Mouse (Mus musculus) gastrocnemius, postnatal 10 days (tissue): ENCODE results near the gene Dcaf4. TPM values are rescaled to one million over a fixed set of nuclear protein-coding genes. Genes with fewer than 3 reads are reported as not detected.

Experiments
- DNase-seq: peaks from one replicate; pipeline ENCODE4 v3.0.0; 2021; ENCODE audit warnings: mixed read lengths
- total RNA-seq, 2 experiments: library from RNA; stranded (reverse); gene quantifications; 2 replicates each; pipeline ENCODE4 v1.2.3; 2021

Dcaf4 gene
- total RNA-seq, 2 experiments from 2014 or later = 26.1 to 26.5 TPM

- DNase-seq = no peak
Measured at GRCm38 (mm10) chr12:83544791-83545190, 24.5 kb downstream of the Dcaf4 start.

- DNase-seq = no peak
Measured at GRCm38 (mm10) chr12:83551305-83551704, 31.0 kb downstream of the Dcaf4 start.

DNA sequence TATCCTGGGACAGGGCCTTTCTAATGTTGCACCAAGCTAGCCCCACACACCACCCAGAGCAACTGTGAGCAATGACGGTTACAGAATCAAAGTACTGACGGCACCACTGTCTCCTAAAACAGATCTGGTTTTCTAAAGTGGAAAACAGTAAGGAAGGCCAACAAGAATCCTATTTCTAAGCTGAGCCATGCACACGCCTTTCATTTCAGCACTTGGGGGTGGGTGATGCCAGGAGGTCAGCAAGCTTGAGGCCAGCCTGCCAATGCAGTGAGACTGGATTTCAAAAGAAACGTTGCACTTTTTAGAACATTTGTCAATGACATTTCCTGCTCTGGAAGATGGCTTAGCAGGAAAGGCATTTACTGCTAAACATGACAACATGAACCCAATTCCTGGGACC is 33.5 kb downstream of the Dcaf4 start:
- DNase-seq = no peak

DNA sequence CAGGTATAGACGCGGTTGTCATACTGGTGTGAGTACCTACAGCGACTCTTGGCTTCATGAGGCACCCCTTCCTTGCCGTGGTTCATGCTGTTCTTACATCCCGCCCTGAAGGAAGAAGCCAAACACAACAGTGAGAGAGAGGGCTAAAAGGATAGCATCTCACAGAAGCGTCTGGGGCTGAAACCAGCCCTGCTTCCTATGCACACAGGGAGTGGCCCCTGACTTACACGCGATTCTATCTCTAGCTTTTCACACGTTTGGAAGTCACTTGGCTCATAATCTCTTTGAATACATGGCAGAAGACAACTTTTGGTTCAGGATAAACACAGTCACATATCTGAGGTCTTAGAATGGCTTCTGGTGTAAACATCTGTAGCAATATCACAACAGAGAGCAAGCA is 35.3 kb downstream of the Dcaf4 start:
- no peak for DNase-seq

GRCm38 (mm10) chr12:83558496-83558895 is 38.2 kb downstream of the Dcaf4 start:
- DNase-seq = no peak

DNA sequence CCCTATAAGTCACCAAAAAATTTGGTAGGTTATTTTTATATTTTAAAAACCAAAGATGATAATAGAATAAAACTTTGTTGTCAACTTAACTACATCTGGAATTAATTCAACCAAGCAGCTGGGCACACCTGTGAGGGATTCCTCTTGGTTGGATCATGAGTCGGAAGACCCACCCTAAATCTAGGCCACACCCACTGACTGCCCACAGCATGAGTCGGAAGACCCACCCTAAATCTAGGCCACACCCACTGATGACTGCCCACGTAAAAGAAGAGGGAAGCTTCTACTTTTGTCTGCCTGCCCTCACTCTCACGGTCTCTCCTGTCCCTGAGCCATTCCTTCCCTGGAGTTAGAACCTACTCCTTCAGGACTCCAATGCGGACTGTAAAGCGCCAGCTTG is 39.9 kb downstream of the Dcaf4 start:
- no peak for DNase-seq

DNA sequence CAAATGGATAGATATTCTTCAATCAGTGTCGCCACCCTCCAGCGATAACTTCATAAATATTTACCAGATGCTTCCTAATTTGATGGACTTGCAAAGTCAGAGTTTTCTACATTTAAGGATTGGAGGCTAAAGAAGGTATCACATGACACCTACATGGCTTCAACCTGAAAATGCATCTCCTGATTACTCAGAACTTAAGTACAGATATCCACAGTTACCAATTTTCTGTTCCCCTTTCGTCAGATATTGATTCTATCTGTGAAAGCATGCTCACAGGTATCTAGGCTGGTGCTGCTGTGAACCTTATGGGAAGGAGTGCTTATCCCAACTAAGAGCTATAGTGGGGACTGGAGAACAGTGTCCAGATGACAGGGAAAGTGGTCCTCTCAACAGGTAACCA is 42.3 kb downstream of the Dcaf4 start:
- DNase-seq = no peak

DNA sequence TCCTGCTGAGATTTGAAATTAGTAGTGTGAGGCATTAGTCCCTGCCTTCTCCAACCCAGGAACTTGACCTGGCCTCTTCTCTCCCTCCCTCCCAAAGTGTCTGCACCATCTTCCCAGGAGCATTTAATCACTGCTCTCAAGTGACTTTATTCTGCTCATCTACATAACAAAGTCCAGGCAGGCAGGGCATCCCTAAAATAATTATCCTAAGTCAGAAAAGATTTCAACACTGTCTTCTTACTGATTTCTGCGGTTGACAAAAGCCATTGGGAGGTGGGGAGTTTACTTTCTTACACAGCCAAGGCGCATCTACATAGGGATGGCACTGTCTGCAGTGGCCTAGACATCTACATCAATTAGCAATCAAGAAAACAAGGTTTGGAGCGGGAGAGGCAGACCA is 49.6 kb downstream of the Dcaf4 start:
- no peak for DNase-seq

DNA sequence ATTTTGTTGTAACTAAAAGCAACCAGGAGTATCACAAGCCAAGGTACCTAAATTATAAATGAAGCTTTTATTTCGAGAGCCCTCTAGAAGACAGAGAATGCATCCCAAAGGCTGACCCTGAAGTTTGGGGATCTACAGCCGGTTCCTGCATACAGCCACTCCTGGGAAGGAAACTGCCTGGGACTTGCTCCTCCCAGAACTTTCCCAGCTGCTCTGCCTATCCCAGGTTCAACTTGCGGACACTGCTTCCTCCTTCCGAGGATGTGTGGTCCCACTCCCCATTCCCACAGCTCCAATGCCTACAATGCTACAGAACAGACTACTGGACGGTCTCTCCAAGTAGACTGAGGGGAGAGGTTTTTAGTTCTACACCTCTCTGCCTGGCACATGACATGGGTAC is 52.5 kb downstream of the Dcaf4 start:
- no peak for DNase-seq

- no peak for DNase-seq
Measured at GRCm38 (mm10) chr12:83577445-83577844, 57.2 kb downstream of the Dcaf4 start.

- DNase-seq = no peak
Measured at GRCm38 (mm10) chr12:83578356-83578755, 58.1 kb downstream of the Dcaf4 start.

GRCm38 (mm10) chr12:83578896-83579569 is 58.8 kb downstream of the Dcaf4 start:
- no peak for DNase-seq

GRCm38 (mm10) chr12:83580283-83580682 is 60.0 kb downstream of the Dcaf4 start:
- no peak for DNase-seq

DNA sequence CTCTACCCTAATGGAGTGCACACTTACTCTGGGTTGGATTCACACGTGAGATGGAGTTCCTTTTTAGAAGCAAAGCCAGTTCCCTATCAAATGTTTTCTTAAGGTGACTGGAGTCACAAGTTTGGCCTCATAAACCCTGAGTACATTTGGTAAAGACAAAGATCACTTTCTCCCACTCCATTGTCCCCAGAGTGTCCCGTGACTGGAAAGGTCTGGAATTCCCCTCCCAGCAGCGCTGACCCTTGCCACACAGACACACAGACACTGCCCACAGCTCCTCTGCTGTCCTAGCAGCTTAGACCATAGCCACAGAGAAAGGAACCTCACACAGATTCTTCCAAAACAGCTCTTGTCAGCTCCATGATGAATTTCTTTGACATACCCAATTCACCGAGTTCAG is 61.8 kb downstream of the Dcaf4 start:
- DNase-seq = no peak

GRCm38 (mm10) chr12:83582747-83583146 is 62.5 kb downstream of the Dcaf4 start:
- DNase-seq = no peak

DNA sequence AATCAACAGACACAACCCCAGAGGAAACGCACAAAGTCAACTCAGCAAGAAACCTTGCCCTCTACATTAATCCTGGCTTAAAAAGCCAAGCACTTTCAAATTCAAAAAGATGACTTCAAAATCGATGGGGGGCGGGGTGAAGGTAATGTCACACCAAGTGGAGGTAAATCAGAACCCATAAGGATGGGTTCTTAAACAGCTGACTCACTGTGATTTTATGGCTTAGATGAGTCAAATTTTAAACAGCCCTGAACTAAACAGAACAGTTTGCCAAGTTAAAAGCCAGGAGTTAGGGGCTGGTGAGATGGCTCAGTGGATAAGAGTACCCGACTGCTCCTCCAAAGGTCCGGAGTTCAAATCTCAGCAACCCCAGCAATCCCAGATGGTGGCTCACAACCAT is 66.4 kb downstream of the Dcaf4 start:
- no peak for DNase-seq

Other genes starting within 250 kb of the Dcaf4 start
- gene Dpf3, start 32.8 kb upstream of the Dcaf4 start, total RNA-seq = 10 to 100 TPM; 20.4 to 26.2 TPM
- 10 to 100 TPM; 16.5 to 17.7 TPM for gene Zfyve1, start 76.8 kb downstream of the Dcaf4 start, total RNA-seq
- 10 to 100 TPM; 54.6 to 75.1 TPM for gene Rbm25, start 110.8 kb downstream of the Dcaf4 start, total RNA-seq
- gene Psen1, start 167.7 kb downstream of the Dcaf4 start, total RNA-seq = 10 to 100 TPM; 28.0 to 34.1 TPM
- gene Papln, start 243.2 kb downstream of the Dcaf4 start, total RNA-seq = 1 to 10 TPM; 5.9 to 6.6 TPM